Mouse (Mus musculus): Measurements from ENCODE around the gene Tcf7.

Tcf7 gene

GRCm38 (mm10) chr11:52282774-52283595, at the start of gene Tcf7:
Gene Tcf7 (minus strand): TSS chr11:52283014.
- DNase-seq, result peak; percentile 82

- DNase-seq, result peak; percentile 34
Observed at GRCm38 (mm10) chr11:52327313-52327712, 44.5 kb upstream of the Tcf7 start.

- no peak for DNase-seq
Observed at GRCm38 (mm10) chr11:52324442-52325367, 41.9 kb upstream of the Tcf7 start.

DNA sequence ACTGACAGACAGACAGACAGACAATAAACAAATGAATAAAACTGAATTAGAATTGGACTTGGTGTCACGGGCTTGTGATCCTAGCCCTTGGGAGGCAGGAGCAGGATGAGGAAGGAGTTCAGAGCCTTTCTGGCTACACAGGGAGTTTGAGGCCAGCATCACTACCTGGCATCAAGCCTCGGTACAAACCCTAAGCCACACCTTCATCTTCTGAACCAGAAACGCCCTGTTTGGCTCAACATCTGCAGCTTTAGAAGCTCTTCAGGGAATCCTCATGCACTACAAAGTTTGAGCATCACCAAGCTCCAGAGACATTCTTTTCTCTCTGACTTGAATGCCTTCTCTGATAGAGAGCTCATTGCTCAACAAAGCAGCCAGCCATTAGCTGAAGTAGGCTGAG, 38.7 kb upstream of the Tcf7 start:
- DNase-seq, result peak; percentile 44

DNA sequence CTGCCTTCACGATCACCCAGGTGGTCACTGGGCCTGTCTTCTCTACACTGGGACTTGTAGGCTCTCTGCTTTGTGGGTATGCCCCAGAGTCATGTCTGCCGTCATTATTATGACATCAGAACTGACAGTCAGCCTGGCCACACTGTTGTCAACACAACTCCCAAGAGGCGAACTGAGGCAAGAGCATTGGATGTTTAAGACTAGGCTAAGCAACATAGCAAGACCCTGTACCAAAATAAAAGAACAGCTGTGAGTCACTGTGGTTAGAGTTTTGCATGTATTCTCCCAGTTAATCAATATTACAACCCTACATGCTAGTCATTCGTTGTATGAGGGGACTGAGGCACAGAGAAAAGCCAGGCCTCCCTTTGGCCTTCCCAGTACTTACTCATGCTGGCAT, 37.7 kb upstream of the Tcf7 start:
- DNase-seq, result no peak

DNA sequence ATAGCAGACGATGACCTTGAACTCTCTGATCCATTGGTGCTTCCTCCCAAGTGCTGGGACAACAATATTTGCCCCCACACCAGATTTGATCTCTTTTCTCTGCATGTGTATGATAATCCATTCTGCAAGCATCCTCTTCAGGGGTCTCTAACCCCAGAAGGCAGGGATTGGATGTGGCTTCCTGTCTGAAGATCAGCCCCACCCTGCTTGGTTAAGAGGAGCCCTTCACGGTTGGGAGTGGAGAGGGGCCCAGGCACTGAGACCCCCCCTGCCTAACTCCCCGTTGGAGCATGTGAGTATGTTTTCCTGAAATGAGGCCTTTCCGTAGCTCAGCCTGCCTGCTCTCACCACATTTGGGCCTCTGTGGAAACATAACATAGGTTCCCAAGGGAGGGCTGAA, 36.9 kb upstream of the Tcf7 start:
- DNase-seq, result peak; percentile 44

DNA sequence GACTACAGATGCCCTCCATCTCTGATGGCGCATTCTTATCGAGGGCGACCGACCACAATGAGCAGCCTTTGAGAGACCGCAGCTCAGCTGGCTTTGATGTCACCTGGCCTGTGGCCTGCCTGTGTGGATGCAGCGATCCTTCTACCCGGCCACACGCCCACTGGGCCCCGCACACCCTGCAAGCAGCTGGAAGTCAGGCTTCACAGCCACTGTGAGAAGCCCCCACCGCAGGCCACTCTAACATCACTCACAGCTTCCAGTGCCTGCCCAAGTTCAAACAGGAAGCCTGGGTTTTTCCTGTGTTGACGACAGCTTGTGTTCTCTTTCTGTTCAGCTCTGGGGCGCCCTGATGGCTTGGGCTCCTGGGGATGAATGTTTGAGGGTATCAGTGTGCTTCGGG, 35.6 kb upstream of the Tcf7 start:
- peak; percentile 83 for DNase-seq

DNA sequence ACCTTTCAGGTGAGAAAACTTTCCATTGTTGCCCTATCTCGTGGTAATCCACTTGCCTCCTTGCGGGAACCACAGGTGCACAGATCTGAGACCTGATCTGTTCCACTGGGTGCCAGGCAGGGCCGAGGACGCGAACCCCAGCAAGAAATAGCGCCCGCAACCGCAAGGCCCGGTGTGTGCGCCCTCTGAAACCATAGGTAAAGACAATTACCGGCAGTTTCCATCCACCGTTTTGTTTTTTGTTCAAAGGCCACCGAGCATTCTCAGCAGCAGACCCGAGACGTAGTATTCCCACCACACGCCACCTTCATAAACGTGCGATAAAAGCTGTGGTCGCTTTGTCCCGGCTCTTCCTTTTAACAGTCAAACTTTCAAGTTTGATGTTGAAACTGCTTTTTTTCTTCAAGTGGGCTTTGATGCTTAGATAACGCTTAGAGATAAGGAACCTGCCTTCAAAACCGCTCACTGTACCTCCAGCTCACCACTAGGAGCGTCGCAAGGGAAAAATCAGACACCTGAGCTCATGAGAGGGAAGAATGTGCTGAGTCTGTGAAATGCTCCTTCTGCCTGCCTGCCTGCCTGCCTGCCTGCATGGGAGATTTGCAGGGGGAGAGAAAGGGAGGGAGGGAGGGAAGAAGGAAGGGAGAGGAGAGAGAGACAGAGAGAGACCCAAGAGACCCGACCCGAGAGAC, 31.4 kb upstream of the Tcf7 start:
- DNase-seq, result peak; percentile 93

GRCm38 (mm10) chr11:52310709-52311108, 27.9 kb upstream of the Tcf7 start:
- DNase-seq, result peak; percentile 82

- DNase-seq, result peak; percentile 83
Observed at GRCm38 (mm10) chr11:52309487-52309886, 26.7 kb upstream of the Tcf7 start.

- no peak for DNase-seq
Observed at GRCm38 (mm10) chr11:52306431-52306830, 23.6 kb upstream of the Tcf7 start.

GRCm38 (mm10) chr11:52305266-52305665, 22.5 kb upstream of the Tcf7 start:
- no peak for DNase-seq

- no peak for DNase-seq
Observed at GRCm38 (mm10) chr11:52302668-52303067, 19.9 kb upstream of the Tcf7 start.

DNA sequence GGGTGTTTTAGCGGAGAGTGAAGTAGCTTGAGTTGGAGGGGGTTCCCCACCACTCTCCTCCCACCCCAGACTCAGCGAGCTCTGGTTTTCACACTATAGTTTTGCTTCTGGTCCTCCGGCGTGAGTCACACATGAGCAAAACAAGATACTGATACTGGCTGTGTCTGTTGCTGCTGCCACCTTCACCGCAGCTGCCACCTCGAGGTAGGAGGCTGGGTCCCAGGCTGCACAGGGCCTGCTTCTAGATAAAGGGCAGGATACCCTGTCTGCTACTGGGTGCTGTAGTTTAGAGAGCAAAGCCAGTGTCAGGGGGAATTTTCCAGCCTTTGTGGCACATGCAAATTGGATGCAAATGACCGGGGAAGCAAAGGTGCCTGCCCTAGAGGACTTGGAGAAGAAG, 16.9 kb upstream of the Tcf7 start:
- DNase-seq, result peak; percentile 85

- DNase-seq, result peak; percentile 67
Observed at GRCm38 (mm10) chr11:52298955-52299354, 16.1 kb upstream of the Tcf7 start.

- peak; percentile 91 for DNase-seq
Observed at GRCm38 (mm10) chr11:52297352-52297751, 14.5 kb upstream of the Tcf7 start.

GRCm38 (mm10) chr11:52294103-52294502, 11.3 kb upstream of the Tcf7 start:
- no peak for DNase-seq

DNA sequence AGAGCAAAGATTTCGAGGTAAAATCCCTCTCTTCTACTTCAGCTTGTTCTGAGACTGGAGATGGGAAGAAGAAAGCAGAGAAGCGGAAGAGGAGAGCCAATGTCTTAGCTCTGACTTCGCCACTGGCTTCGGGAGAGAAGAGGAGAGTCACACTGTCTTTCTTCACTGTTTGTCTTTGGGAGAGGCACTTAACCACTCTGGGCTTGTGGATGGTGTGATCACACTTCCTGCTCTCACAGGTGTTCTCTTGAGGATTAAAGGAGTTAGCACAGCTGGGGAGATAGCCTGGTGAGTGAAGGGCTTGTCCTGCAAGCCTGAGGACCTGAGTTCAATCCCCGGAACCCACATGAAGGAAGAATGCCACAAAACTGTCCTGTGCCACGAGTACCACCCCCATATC, 10.1 kb upstream of the Tcf7 start:
- DNase-seq, result peak; percentile 59

DNA sequence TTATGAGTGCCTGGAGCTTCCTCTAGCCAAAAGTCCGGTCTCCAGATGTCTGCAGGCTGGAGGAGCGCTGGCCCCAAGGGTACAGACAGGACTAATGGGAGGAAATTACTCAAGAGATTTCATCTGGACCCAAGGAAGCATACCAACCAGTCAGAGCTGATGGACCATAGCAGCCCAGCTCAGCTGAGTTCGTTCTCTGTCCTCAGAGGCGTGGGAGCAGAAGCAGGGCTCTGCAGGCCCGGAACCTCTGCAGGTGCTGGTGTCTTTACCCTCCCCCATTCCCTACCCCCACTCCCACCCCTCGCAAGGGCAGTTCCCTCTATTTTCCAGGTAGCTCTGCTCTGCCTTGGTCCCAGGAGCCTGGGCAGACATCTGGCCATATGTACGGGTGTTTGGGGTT, 9.5 kb upstream of the Tcf7 start:
- DNase-seq, result peak; percentile 61

DNA sequence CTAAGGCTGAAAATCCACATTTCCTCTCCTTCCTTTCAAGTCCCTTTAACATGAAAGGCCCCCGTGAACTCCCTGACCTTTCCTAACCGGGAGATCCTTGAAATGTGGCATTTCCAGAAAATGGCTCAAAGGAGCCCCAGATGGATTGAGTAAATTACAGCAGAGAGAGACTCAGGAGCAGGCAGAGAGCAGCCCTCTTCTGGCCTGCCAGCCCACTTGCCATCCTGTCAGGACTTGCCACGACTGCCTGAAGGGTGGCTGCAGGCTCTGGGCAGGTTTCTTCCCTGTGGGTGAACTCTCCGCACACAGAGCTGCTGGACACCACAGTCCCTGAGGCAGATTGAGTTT, 4.1 kb upstream of the Tcf7 start:
- no peak for DNase-seq

DNA sequence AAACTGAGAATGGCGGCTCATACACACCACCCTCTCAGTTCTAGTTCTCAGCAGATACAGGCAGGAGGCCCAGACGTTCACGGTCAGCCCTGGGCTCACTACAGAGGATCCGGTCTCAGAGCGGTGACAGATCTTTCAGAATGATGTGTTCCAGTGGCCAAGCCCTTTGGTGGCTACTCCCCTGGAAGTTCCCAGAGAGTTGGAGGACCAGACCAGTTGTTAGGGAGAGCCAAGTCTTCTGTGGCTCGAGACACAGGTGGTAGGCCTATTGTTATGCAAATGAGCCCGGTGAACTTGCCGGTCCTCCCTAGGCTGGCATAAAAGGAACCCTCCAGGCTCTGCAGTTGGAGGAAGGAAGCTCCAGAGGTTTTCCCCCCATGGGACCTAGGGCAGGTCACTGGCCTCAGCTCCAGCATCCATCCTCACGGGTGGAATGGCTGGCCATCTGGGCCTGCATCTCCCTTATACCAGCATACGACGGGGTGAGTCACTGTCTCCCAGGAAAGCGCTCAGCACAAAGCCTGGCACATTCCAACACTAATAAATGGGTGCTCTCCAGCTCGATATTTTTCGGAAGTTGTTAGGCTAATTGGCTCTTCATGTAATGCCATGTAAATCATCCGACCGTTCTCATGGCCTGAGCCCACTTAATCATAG, 3.6 kb upstream of the Tcf7 start:
- DNase-seq, result no peak

All from thymus, postnatal 25 days (tissue).